Comparison of ENCODE assay signal across 8 mouse cellular contexts in genomic region chr9:108507619-108508434, GRCm38 (mm10). TPM values are rescaled to one million over a fixed set of nuclear protein-coding genes. Genes with fewer than 3 reads are reported as not detected.
DNase-seq lines count a peak whose midpoint lies in the region; ATAC-seq and TF ChIP-seq lines count a peak whose summit lies in the region.

Gene Qars, plus strand, starts transcription at chr9:108507706.

- H3K9me3 ChIP-seq in megakaryocyte, embryonic 14.5 days, result no peaks in the 10 kb centered on the region

- H3K36me3 ChIP-seq in megakaryocyte, embryonic 14.5 days (replicated peaks; ENCODE audit: low read length), result peaks cover 50% of the 10 kb centered on the region

- no peak for TF ChIP-seq CTCF in cortical plate, adult 2 months (IDR thresholded peaks at IDR 0.05; ENCODE audit: extremely low read depth, insufficient read depth, low read length)

- H3K4me3 ChIP-seq in cortical plate, adult 2 months (ENCODE audit: insufficient read depth, low read length), result peak within 1 kb of the TSS; percentile 64
- H3K4me3 ChIP-seq in megakaryocyte, embryonic 14.5 days (replicated peaks), result peak within 1 kb of the TSS; percentile 98

- ATAC-seq in activated CD4-positive, CD25-positive, alpha-beta regulatory T cell, adult 4 months, result peak; percentile 99

- H3K27ac ChIP-seq in cortical plate, adult 2 months (ENCODE audit: insufficient read depth, low read length), result no peak within 1 kb of the TSS; the same call in 1 of the 2 replicates

- DNase-seq in gastrocnemius, adult 8-10 months (ENCODE audit: low spot score in 2 of 2), result peak; percentile 91 to 92
- DNase-seq in hindlimb bud, embryonic 11.5 days (ENCODE audit: extremely low spot score, low read depth, low spot score), result peak; percentile 91
- peak; percentile 75 to 94 for DNase-seq in left cerebral cortex, adult 8-10 months (ENCODE audit: low spot score in 2 of 2)
- DNase-seq in right cerebral cortex, postnatal 10 days (ENCODE audit: low spot score in 2 of 2), result peak; percentile 96 to 98
- peak; percentile 91 for DNase-seq in urinary bladder, postnatal 25 days (ENCODE audit: low spot score)

- H3K4me1 ChIP-seq in cortical plate, adult 2 months (ENCODE audit: control insufficient read depth, insufficient read depth, low read length), result peaks cover 3% of the 10 kb centered on the region; the same call in 1 of the 2 replicates
- peaks cover 26% of the 10 kb centered on the region for H3K4me1 ChIP-seq in megakaryocyte, embryonic 14.5 days

- TF ChIP-seq POLR2A in cortical plate, adult 2 months (IDR thresholded peaks at IDR 0.05; ENCODE audit: extremely low read depth, insufficient read depth, low read length), result peak; percentile 84

- H3K27me3 ChIP-seq in megakaryocyte, embryonic 14.5 days (replicated peaks), result no peaks in the 10 kb centered on the region

RNA-seq across cellular contexts. Expression of gene Qars, which starts in this region (rescaled TPM):
- polyA plus RNA-seq in activated CD4-positive, CD25-positive, alpha-beta regulatory T cell, adult 4 months (2017; shearing (Covaris generic)), result 100 to 1,000 TPM; 131 to 141 TPM
- polyA plus RNA-seq in cortical plate, adult 2 months (2012; rRNA removed), result 110 TPM in 2 replicates
- total RNA-seq in gastrocnemius, adult 8-10 months (2022), result 100 to 1,000 TPM in 1 of 4 experiments, 10 to 100 TPM in 3; 78.6 to 107 (median 95.6) TPM
- 10 to 100 TPM; 78.3 to 95.4 (median 86.8) TPM for total RNA-seq in left cerebral cortex, adult 8-10 months (2022)
- 6.5 and 33.3 TPM in 2 replicates for polyA plus RNA-seq in megakaryocyte, embryonic 14.5 days (2012; ENCODE audit: insufficient read depth, low replicate concordance)
